Mouse (Mus musculus) urinary bladder, postnatal 10 days (tissue): ENCODE measurements around the gene Pik3c2a.

ENCODE experiments used
- DNase-seq: peaks from one replicate; pipeline ENCODE4 v3.0.0; 2022; ENCODE audit warnings: low spot score

Pik3c2a gene

GRCm38 (mm10) chr7:116298389-116298788 lies 144.9 kb downstream of the Pik3c2a start:
- DNase-seq: no peak

GRCm38 (mm10) chr7:116294961-116295360 lies 148.3 kb downstream of the Pik3c2a start:
- DNase-seq: no peak

GRCm38 (mm10) chr7:116292377-116292776 lies 150.9 kb downstream of the Pik3c2a start:
- DNase-seq: no peak

GRCm38 (mm10) chr7:116290559-116290958 lies 152.7 kb downstream of the Pik3c2a start:
- DNase-seq: no peak

- no peak for DNase-seq
These were observed 154.3 kb downstream of the Pik3c2a start for GRCm38 (mm10) chr7:116288996-116289395.

DNA sequence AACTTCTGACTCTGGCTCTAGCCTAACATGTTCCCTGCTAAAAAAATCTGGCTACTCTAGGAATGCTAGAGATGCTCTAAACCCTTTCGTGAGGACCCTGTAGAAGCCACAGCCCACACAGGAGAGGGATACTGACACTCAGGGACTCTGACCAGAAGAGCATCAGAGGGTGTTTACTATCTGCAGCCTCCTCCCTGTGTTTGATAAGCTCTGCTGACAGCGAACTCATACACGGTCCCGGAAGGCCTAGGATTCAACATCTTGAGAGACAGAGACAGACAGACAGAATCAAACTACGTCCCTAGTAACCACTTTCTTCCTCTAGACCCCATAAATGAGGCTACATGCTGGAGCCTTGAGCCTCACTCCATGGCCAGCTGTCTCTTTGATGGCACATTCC lies 155.3 kb downstream of the Pik3c2a start:
- no peak for DNase-seq
